Mouse (Mus musculus): ENCODE data around the gene Txndc8.

The Txndc8 gene

GRCm38 (mm10) chr4:58009024-58009423 lies at the start of gene Txndc8:
Gene Txndc8 (minus strand): TSS chr4:58009124.
- no peak for DNase-seq (ENCODE audit: low read depth, low spot score)

- no peak for DNase-seq (ENCODE audit: low read depth, low spot score)
These were observed 46.7 kb upstream of the Txndc8 start for GRCm38 (mm10) chr4:58055653-58056052.

GRCm38 (mm10) chr4:58054441-58054840 lies 45.5 kb upstream of the Txndc8 start:
- DNase-seq (ENCODE audit: low read depth, low spot score), result no peak

- DNase-seq (ENCODE audit: low read depth, low spot score), result no peak
These were observed 41.8 kb upstream of the Txndc8 start for GRCm38 (mm10) chr4:58050746-58051145.

DNA sequence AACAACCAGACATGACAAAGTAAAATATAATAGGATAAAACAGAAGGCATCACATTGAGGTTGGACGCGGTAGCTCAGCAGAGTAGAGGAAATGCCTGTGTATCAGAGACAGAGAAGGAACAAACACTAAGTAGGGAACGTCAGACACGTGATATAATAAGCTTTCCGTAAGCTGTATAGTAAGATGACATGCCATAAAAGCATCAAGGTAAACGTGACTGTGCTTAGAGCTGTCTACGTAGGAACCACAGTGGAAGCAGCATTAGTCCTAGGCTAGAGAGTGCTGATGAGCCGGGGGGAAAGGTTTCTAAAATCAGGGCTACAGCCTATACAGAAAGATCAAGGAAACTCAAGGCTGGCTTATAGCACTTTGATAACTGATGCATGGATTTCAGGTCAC lies 41.4 kb upstream of the Txndc8 start:
- no peak for DNase-seq (ENCODE audit: low read depth, low spot score)

GRCm38 (mm10) chr4:58044833-58045232 lies 35.9 kb upstream of the Txndc8 start:
- DNase-seq (ENCODE audit: low read depth, low spot score), result no peak

- no peak for DNase-seq (ENCODE audit: low read depth, low spot score)
These were observed 35.4 kb upstream of the Txndc8 start for GRCm38 (mm10) chr4:58044356-58044755.

DNA sequence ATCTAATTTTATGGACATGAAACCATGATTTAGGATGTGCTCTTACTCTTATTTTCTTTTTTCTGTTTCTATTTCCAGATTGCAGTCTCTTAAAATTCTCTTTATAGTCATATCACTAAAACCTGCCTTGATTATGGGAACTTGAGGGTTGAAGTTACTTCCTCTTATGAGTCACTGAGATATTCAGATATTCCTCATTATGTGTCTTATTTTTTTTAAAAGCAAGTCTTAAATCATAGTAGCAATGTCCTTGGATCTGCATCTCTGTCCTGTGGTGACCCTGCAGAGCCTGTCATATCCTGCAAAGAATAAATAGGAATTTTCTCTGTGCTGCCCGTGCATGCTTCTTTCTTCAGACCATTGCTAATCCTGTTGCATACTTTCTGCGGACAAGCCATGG lies 31.2 kb upstream of the Txndc8 start:
- DNase-seq (ENCODE audit: low read depth, low spot score), result no peak

GRCm38 (mm10) chr4:58037096-58037705 lies 28.3 kb upstream of the Txndc8 start:
- DNase-seq (ENCODE audit: low read depth, low spot score), result no peak

GRCm38 (mm10) chr4:58034663-58035062 lies 25.7 kb upstream of the Txndc8 start:
- DNase-seq (ENCODE audit: low read depth, low spot score), result no peak

GRCm38 (mm10) chr4:58032714-58033113 lies 23.8 kb upstream of the Txndc8 start:
- DNase-seq (ENCODE audit: low read depth, low spot score), result no peak

DNA sequence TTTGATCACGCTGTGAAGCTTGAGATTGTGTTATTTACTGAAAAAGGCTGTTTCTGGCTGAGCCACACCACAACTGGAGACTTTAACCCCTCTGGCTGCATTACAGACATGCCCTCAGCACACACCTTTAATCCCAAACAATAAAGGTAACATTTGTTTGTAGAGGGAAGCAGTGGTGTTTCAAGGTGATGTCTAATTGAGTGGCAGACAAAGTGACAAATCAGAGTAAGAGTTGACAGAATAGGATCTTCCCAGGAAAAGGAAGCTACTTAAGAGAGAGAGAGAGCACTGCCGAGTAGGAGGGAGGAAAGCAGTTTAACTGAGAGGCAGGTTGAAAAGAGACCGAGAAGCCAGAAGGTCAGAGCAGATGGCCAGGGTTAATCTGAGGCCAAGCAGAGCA lies 5.4 kb downstream of the Txndc8 start:
- no peak for DNase-seq (ENCODE audit: low read depth, low spot score)

DNA sequence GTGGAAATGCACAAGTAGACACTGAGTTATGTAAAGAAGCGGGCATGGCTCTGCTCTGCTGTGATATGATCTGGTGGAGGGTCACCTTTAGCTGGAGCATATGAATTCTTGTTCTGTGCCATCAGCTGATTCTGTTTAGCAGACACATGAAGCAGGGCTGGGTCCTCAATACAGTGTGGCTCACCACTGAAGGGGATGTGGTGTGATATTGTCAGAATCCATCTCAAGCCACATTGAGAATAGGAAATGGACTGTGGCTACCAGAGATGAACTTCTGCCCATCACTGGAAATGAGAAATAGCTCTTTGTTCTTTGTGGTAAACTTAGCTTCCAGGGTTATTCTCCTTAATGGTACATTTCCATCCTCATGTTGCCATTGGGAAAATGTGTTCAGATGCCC lies 17.5 kb downstream of the Txndc8 start:
- no peak for DNase-seq (ENCODE audit: low read depth, low spot score)

GRCm38 (mm10) chr4:57974400-57975117 lies 34.4 kb downstream of the Txndc8 start:
- DNase-seq (ENCODE audit: low read depth, low spot score), result no peak

GRCm38 (mm10) chr4:57973592-57974268 lies 35.2 kb downstream of the Txndc8 start:
- DNase-seq (ENCODE audit: low read depth, low spot score), result no peak

DNA sequence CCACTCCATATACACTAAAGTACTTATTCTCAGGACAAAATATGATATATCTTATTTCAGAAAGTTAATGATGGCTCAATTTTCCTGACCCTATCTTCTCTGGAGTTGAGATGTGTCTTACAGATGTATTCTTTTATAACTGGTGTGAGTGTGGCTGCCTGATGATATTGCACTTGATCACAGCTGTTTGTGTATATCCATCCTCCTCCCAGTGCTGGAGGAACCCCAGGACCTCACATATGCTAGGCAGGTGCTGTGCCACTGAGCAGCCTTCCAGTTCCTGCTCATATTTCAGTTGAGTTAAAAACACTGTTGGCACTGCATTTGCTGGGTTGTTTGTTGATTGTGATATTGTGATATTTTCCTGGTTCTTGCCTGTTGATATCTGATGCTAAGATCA lies 38.6 kb downstream of the Txndc8 start:
- no peak for DNase-seq (ENCODE audit: low read depth, low spot score)

DNA sequence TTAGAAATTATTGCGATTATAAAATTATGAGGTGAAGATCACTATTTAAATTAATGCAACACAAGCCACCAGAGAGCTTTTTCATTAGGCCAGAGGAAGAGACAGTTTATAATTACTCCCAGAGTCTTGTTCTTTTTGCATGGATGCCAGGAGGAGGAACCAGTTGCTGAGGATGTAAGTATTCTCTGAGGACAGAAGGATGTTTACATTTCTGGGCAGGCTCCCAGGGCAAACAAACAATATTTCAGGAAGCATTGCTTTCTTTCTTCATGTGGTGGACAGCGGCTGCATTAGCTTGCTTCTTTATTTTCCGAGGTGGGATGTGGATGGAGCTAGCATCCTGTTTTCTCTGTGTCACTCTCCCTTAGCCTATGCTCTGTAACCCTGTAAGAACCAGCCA lies 41.7 kb downstream of the Txndc8 start:
- no peak for DNase-seq (ENCODE audit: low read depth, low spot score)

GRCm38 (mm10) chr4:57965516-57965915 lies 43.4 kb downstream of the Txndc8 start:
- DNase-seq (ENCODE audit: low read depth, low spot score), result no peak

- no peak for DNase-seq (ENCODE audit: low read depth, low spot score)
These were observed 44.8 kb downstream of the Txndc8 start for GRCm38 (mm10) chr4:57964143-57964542.

DNA sequence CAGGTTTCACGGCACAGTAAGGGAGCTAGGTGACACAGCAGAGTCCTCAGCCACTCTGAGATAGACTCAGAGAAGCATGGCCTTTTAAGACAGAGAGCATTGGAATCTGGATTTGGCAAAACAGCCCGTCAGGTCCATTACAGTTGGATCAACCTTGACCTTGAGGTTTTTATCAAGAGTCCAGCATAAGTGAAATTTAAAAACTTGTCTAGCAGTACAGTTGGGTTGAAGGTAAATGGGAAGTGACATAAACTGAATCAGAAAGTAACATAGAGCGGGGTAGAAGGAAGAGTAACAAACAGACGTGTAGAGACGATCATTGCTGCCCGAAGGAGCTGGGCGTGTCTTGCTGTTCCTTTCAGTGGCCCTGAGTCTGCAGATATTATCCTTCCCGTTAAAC lies 49.9 kb downstream of the Txndc8 start:
- DNase-seq (ENCODE audit: low read depth, low spot score), result no peak

GRCm38 (mm10) chr4:57958098-57958497 lies 50.8 kb downstream of the Txndc8 start:
- DNase-seq (ENCODE audit: low read depth, low spot score), result no peak

GRCm38 (mm10) chr4:57957200-57958085 lies 51.5 kb downstream of the Txndc8 start:
- DNase-seq (ENCODE audit: low read depth, low spot score), result no peak
